Mouse (Mus musculus): ENCODE measurements around the gene Nepro.

Nepro gene

GRCm38 (mm10) chr16:44767506-44767905 lies 43.4 kb downstream of the Nepro start:
- no peak for DNase-seq (ENCODE audit: low read depth)

DNA sequence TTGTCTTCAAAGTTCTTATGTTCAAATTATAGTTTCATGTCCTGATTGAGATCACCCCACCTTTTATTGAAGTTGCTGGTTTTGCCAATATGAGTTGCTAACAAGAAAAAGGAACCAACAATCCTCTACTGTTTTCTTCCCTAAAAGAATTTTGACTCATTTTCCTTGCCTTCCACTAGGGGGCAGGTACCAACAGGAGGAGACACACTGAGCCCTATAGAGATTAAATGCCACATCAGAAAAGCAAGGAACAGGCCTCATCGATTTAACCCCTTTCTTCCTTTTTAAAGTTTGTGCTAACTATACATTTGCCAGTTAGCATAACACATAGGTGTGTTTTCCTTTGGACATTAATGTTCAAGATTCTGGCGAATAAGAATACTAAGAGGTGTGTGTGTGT lies 43.9 kb downstream of the Nepro start:
- DNase-seq (ENCODE audit: low read depth) = no peak

DNA sequence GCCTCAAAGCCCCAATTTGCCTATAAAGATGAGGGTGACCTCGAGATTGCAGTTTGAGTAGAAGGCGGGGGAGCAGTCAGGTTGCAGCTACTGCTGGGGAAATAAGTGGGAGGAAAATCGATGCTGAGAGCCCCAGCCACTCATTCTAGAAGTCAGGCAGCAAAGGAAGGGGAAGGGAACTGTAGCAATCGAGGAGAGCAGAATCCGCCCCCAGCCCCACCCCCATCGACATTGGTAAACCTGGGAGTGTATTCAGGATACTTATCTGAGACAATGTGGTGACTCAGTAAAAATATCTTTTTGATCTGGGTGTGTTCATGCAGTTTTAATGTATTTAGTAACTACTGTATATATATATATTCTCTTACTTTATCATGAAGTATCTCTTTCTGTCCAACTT lies 48.5 kb downstream of the Nepro start:
- DNase-seq (ENCODE audit: low read depth) = no peak

- no peak for DNase-seq (ENCODE audit: low read depth)
Observed at GRCm38 (mm10) chr16:44773673-44774072, 49.6 kb downstream of the Nepro start.

DNA sequence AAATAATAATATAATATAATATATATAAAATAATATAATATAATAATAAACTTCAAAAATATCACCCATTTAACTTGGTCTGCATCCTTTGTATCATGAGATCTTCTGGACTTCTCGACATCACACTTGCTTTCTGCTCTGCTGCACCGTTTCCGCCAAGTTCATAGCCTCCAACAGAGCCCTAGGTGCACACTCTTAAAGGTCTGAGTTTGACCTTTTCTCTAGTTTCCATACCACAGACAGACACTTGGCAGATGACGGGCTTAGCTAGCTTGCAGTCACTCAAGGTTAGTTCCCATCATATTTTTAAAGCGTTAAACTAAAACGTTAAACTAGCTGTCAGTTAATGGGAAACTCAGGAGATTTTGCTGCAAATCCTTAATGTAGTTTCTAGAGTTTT lies 50.1 kb downstream of the Nepro start:
- DNase-seq (ENCODE audit: low read depth) = no peak

- peak; percentile 37 for DNase-seq (ENCODE audit: low read depth)
Observed at GRCm38 (mm10) chr16:44778538-44779147, 54.5 kb downstream of the Nepro start.

GRCm38 (mm10) chr16:44779494-44779893 lies 55.4 kb downstream of the Nepro start:
- DNase-seq (ENCODE audit: low read depth) = no peak

DNA sequence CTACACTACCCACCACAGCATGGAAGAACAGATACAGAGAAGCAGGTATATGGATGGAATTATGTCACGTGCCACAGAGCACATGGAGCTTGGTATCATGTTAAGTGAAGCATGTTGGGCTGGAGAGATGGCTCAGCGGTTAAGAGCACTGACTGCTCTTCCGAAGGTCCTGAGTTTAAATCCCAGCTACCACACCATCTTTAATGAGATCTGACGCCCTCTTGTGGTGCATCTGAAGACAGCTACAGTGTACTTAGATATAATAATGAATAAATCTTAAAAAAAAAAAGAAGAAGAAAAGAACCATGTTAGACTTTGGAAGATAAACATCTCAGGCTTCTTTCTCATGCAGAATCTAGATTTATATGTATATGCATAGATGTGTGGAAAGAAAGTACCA lies 56.6 kb downstream of the Nepro start:
- no peak for DNase-seq (ENCODE audit: low read depth)
